Mouse (Mus musculus) heart, postnatal 4 days (tissue): ENCODE data around the gene Sim2. TPM values are rescaled to one million over a fixed set of nuclear protein-coding genes. Genes with fewer than 3 reads are reported as not detected.

Source experiments
- DNase-seq: peaks from one replicate; pipeline ENCODE4 v3.0.0; 2021
- total RNA-seq, 2 experiments: library from RNA; stranded (reverse); gene quantifications; 2 replicates each; pipeline ENCODE4 v1.2.3; 2021

Sim2 gene
- total RNA-seq: not detected

GRCm38 (mm10) chr16:94084711-94085602 lies at the start of gene Sim2:
TSS of gene Sim2 (plus strand) at chr16:94084931.
- no peak for DNase-seq

- DNase-seq: no peak
Observed at GRCm38 (mm10) chr16:94037280-94037679, 47.5 kb upstream of the Sim2 start.

- DNase-seq: peak; percentile 64
Observed at GRCm38 (mm10) chr16:94038272-94038985, 46.3 kb upstream of the Sim2 start.

GRCm38 (mm10) chr16:94038986-94039341 lies 45.8 kb upstream of the Sim2 start:
- no peak for DNase-seq

GRCm38 (mm10) chr16:94040485-94040884 lies 44.2 kb upstream of the Sim2 start:
- DNase-seq: no peak

GRCm38 (mm10) chr16:94041065-94041712 lies 43.5 kb upstream of the Sim2 start:
- DNase-seq: no peak

GRCm38 (mm10) chr16:94043797-94044196 lies 40.9 kb upstream of the Sim2 start:
- DNase-seq: no peak

GRCm38 (mm10) chr16:94044996-94045395 lies 39.7 kb upstream of the Sim2 start:
- no peak for DNase-seq

GRCm38 (mm10) chr16:94050368-94050767 lies 34.4 kb upstream of the Sim2 start:
- DNase-seq: no peak

GRCm38 (mm10) chr16:94055176-94055575 lies 29.6 kb upstream of the Sim2 start:
- DNase-seq: no peak

GRCm38 (mm10) chr16:94055576-94055975 lies 29.2 kb upstream of the Sim2 start:
- no peak for DNase-seq

GRCm38 (mm10) chr16:94059820-94060219 lies 24.9 kb upstream of the Sim2 start:
- DNase-seq: peak; percentile 44

- no peak for DNase-seq
Observed at GRCm38 (mm10) chr16:94064211-94064610, 20.5 kb upstream of the Sim2 start.

GRCm38 (mm10) chr16:94065728-94066674 lies 18.7 kb upstream of the Sim2 start:
- no peak for DNase-seq

- DNase-seq: no peak
Observed at GRCm38 (mm10) chr16:94066771-94067170, 18.0 kb upstream of the Sim2 start.

- no peak for DNase-seq
Observed at GRCm38 (mm10) chr16:94067280-94067679, 17.5 kb upstream of the Sim2 start.

GRCm38 (mm10) chr16:94069061-94069460 lies 15.7 kb upstream of the Sim2 start:
- no peak for DNase-seq

GRCm38 (mm10) chr16:94070920-94071319 lies 13.8 kb upstream of the Sim2 start:
- no peak for DNase-seq

- no peak for DNase-seq
Observed at GRCm38 (mm10) chr16:94071468-94071867, 13.3 kb upstream of the Sim2 start.

- peak; percentile 54 for DNase-seq
Observed at GRCm38 (mm10) chr16:94075362-94076027, 9.2 kb upstream of the Sim2 start.

GRCm38 (mm10) chr16:94078318-94079074 lies 6.2 kb upstream of the Sim2 start:
- no peak for DNase-seq
